Mouse (Mus musculus) CH12.LX (cell line): Measurements from ENCODE around the gene Gm5415. TPM values are rescaled to one million over a fixed set of nuclear protein-coding genes. Genes with fewer than 3 reads are reported as not detected.
"Not testable (repeated sequence)": the region's sequence is repeated elsewhere in the genome, so short reads cannot be mapped to it uniquely, and the experiment has no call there.

Experiments used
- DNase-seq: peaks from one replicate; pipeline ENCODE4 v3.0.0-alpha.2; 2013; ENCODE audit errors: extremely low read depth
- H3K27ac ChIP-seq: 2 replicates; pipeline ENCODE4 v1.5.1; 2012; ENCODE audit warnings: low read depth, mild to moderate bottlenecking, control low read depth, moderate library complexity; ENCODE audit not compliant: insufficient read depth
- H3K27me3 ChIP-seq: replicated peaks from 2 replicates; pipeline ENCODE3; 2012; ENCODE audit warnings: inconsistent platforms
- H3K36me3 ChIP-seq, 2 experiments: replicated peaks in 1 of 2; 2 replicates each; pipeline versions ENCODE3 to v1.6.1; 2012; ENCODE audit warnings: inconsistent platforms in 1 of 2, low read length in 1 of 2, mild to moderate bottlenecking in 1 of 2, mixed read lengths in 1 of 2, moderate library complexity in 1 of 2; ENCODE audit not compliant: control insufficient read depth in 1 of 2, insufficient read depth in 1 of 2
- H3K4me1 ChIP-seq, 2 experiments: 2 replicates each; pipeline ENCODE4 v1.6.1; 2012; ENCODE audit warnings: inconsistent platforms in 1 of 2, moderate library complexity in 1 of 2; ENCODE audit not compliant: insufficient read depth in 2 of 2, control insufficient read depth in 1 of 2
- H3K4me2 ChIP-seq: 2 replicates; pipeline ENCODE4 v1.6.1; 2012; ENCODE audit warnings: low read depth, mild to moderate bottlenecking, control low read depth; ENCODE audit not compliant: poor library complexity, insufficient read depth, severe bottlenecking
- H3K4me3 ChIP-seq, 3 experiments: fragments of 150-350 bp in 1 of 3; sonication (generic) in 1 of 3; replicated peaks in 1 of 3; 2 replicates each; pipeline versions ENCODE3 to v1.5.1; 2011 to 2012; ENCODE audit warnings: low read depth in 2 of 3, low read length in 2 of 3, mild to moderate bottlenecking in 2 of 3, moderate library complexity in 2 of 3, control low read depth in 1 of 3, improper control_type of control experiment in 1 of 3, inconsistent platforms in 1 of 3, mixed read lengths in 1 of 3; ENCODE audit not compliant: poor library complexity in 1 of 3
- H3K79me2 ChIP-seq: replicated peaks from 2 replicates; pipeline ENCODE4 v1.6.1; 2012; ENCODE audit warnings: mild to moderate bottlenecking, moderate library complexity; ENCODE audit not compliant: control insufficient read depth, poor library complexity, insufficient read depth, severe bottlenecking; ENCODE audit errors: extremely low read depth
- H3K9ac ChIP-seq: 2 replicates; pipeline ENCODE4 v1.6.1; 2012; ENCODE audit warnings: low read depth, mild to moderate bottlenecking, control low read depth, moderate library complexity; ENCODE audit not compliant: insufficient read depth
- H3K9me3 ChIP-seq: replicated peaks from 2 replicates; pipeline ENCODE3; 2012; ENCODE audit warnings: low read length, inconsistent platforms, mixed read lengths
- CTCF ChIP-seq, 2 experiments: IDR thresholded peaks in 1 of 2; conservative IDR thresholded peaks in 1 of 2; 2 replicates each; pipeline ENCODE4 v1.5.1; 2011 to 2012; ENCODE audit warnings: low read depth in 2 of 2, low read length in 2 of 2, improper control_type of control experiment in 1 of 2, inconsistent platforms in 1 of 2, mild to moderate bottlenecking in 1 of 2, moderate library complexity in 1 of 2
- GABPA ChIP-seq: IDR thresholded peaks from 2 replicates; pipeline ENCODE4 v1.6.1; 2012; ENCODE audit warnings: low read depth, low read length, improper control_type of control experiment, inconsistent platforms; ENCODE audit not compliant: insufficient replicate concordance
- HCFC1 ChIP-seq: IDR thresholded peaks from 2 replicates; pipeline ENCODE4 v1.6.1; 2012; ENCODE audit warnings: low read depth, mild to moderate bottlenecking, inconsistent platforms, low read length, improper control_type of control experiment
- JUN ChIP-seq: IDR thresholded peaks from 2 replicates; pipeline ENCODE4 v1.6.1; 2011; ENCODE audit warnings: low read depth, mild to moderate bottlenecking, low read length, improper control_type of control experiment, moderate library complexity; ENCODE audit not compliant: insufficient read depth
- MAZ ChIP-seq: IDR thresholded peaks from 2 replicates; pipeline ENCODE4 v1.6.1; 2012; ENCODE audit warnings: low read depth, mild to moderate bottlenecking, inconsistent platforms, low read length, improper control_type of control experiment, moderate library complexity
- MXI1 ChIP-seq: IDR thresholded peaks from 2 replicates; pipeline ENCODE4 v1.6.1; 2011; ENCODE audit warnings: mild to moderate bottlenecking, low read depth, low read length, improper control_type of control experiment
- MYC ChIP-seq: IDR thresholded peaks from 2 replicates; pipeline ENCODE4 v1.6.1; 2011; ENCODE audit warnings: low read depth, mild to moderate bottlenecking, improper control_type of control experiment, low read length
- NRF1 ChIP-seq: IDR thresholded peaks from 2 replicates; pipeline ENCODE4 v1.6.1; 2014; ENCODE audit warnings: low read depth, mild to moderate bottlenecking, inconsistent platforms, low read length, improper control_type of control experiment, moderate library complexity
- PAX5 ChIP-seq: IDR thresholded peaks from 2 replicates; pipeline ENCODE4 v1.6.1; 2012; ENCODE audit warnings: low read length, inconsistent platforms, mixed read lengths
- POLR2AphosphoS2 ChIP-seq: IDR thresholded peaks from 2 replicates; pipeline ENCODE4 v1.6.1; 2011; ENCODE audit warnings: low read depth, low read length, improper control_type of control experiment
- SMC3 ChIP-seq: IDR thresholded peaks from 2 replicates; pipeline ENCODE4 v1.6.1; 2011; ENCODE audit warnings: low read depth, low read length, improper control_type of control experiment
- TBP ChIP-seq: conservative IDR thresholded peaks from 2 replicates; pipeline ENCODE4 v1.6.1; 2011; ENCODE audit warnings: low read depth, low read length, improper control_type of control experiment
- UBTF ChIP-seq: IDR thresholded peaks from 2 replicates; pipeline ENCODE4 v1.6.1; 2012; ENCODE audit warnings: low read depth, mild to moderate bottlenecking, inconsistent platforms, low read length, improper control_type of control experiment, moderate library complexity
- USF1 ChIP-seq: IDR thresholded peaks from 2 replicates; pipeline ENCODE4 v1.6.1; 2014; ENCODE audit warnings: low read depth, mild to moderate bottlenecking, inconsistent platforms, low read length, improper control_type of control experiment
- ZKSCAN1 ChIP-seq: IDR thresholded peaks from 2 replicates; pipeline ENCODE4 v1.6.1; 2012; ENCODE audit warnings: low read depth, inconsistent platforms, low read length, improper control_type of control experiment, borderline replicate concordance
- dilution Hi-C: fragments of 300-500 bp; cut with MboI; formaldehyde crosslinking; loops from 2 replicates; pipeline ENCODE4 v1.14.3; 2020; ENCODE audit warnings: low sequenced_read_pairs; ENCODE audit not compliant: extremely low pct_unique_long_range_greater_than_20kb, extremely low pct_ligation_motif_present
- in situ Hi-C: fragments of 300-500 bp; cut with MboI; formaldehyde crosslinking; loops from 3 replicates; pipeline ENCODE4 v1.14.3; 2019; ENCODE audit warnings: low sequenced_read_pairs, low pct_ligation_motif_present, low pct_unique_long_range_greater_than_20kb, mixed read lengths
- polyA plus RNA-seq: library from polyadenylated mRNA; unstranded; fragments of >175 nt; gene quantifications from 2 replicates; pipeline ENCODE4 v1.2.1, GENCODE M21; 2012; ENCODE audit warnings: low read depth; ENCODE audit not compliant: insufficient read length
- total RNA-seq, 2 experiments: library from RNA; depleted of rRNA; stranded (reverse); fragments of 300-350 nt in 1 of 2; fragments of >200 nt in 1 of 2; gene quantifications; 2 replicates each; pipeline ENCODE4 v1.2.3; 2012 to 2014

Gene Gm5415
- total RNA-seq (2012; rRNA removed) (not detected in 2 replicates), total RNA-seq (2014; rRNA removed) (not detected in 2 replicates), polyA plus RNA-seq (not detected in 2 replicates)

DNA sequence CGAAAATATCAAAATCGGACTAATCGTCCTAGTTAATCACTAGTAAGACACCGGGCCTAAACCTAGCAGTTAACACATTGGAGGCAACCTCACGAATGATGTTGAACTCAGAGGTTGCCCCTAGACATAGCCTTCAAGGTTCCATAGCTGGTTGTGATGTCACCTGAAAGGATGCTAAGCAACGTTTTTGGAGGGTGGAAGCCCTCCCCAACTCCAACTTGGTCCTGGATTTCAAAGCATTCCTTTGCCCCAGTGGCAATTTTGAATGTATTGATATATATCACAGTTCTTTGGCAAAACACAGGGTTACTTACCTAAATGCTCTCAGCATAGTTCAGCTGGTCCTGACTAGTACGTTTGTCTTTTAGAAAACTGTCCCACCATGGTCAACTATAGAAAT, at the start of gene Gm5415:
Gm5415 (minus strand) TSS at position 101 of the 400 bp plus-strand sequence.
- H3K9ac ChIP-seq, DNase-seq, H3K4me1 ChIP-seq, H3K27me3 ChIP-seq, H3K36me3 ChIP-seq, H3K27ac ChIP-seq, H3K4me2 ChIP-seq, in situ Hi-C loops, H3K79me2 ChIP-seq, dilution Hi-C loops, H3K4me3 ChIP-seq: not testable (repeated sequence)
- peaks cover 16% of the 10 kb centered on the region for H3K9me3 ChIP-seq

GRCm38 (mm10) chr1:32568901-32569300, 21.8 kb upstream of the Gm5415 start:
- H3K4me3 ChIP-seq = no peak overlapping the region
- peaks cover 26% of the 10 kb centered on the region for H3K9me3 ChIP-seq
- TF ChIP-seq HCFC1 (no peak), CTCF (conservative IDR thresholded peaks at IDR 0.05 in 1 of 2, IDR thresholded peaks at IDR 0.05 in 1 of 2; ENCODE audit: low read depth in 2 of 2, low read length in 2 of 2) (no peak), UBTF (no peak), ZKSCAN1 (no peak), MYC (no peak), USF1 (no peak), NRF1 (no peak), SMC3 (no peak), PAX5 (no peak), JUN (no peak), MAZ (no peak), MXI1 (no peak)
- in situ Hi-C loops = no loop called here
- H3K4me2 ChIP-seq = no peak overlapping the region
- no peaks in the 10 kb centered on the region for H3K36me3 ChIP-seq
- no peaks in the 10 kb centered on the region for H3K4me1 ChIP-seq
- H3K27me3 ChIP-seq = no peaks in the 10 kb centered on the region
- dilution Hi-C loops = no loop called here
- no peak overlapping the region for H3K9ac ChIP-seq
- H3K27ac ChIP-seq = no peak overlapping the region
- H3K79me2 ChIP-seq = no peaks in the 10 kb centered on the region
- DNase-seq = no peak

DNA sequence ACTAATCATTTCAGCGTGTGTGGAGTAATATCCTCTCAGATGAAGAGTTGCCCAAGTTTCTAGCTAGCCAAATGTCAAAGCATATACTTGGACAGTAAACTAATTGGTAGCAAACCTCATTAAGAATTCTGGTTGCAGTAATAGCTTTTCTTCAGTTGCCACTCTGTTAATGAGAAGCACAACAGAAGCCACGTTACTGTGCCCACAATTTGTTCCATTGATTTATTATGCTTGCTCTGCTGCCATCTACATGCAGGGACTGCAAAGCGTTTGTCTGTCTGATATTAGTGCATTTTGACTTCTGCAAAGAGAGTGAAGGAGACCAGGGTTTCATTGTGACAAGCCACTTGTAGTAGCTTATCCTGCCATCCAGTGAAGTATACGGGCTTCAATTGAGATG, 6.8 kb upstream of the Gm5415 start:
- in situ Hi-C loops = no loop called here
- Histone ChIP-seq H3K9me3 (peaks cover 14% of the 10 kb centered on the region), H3K4me3 (no peak overlapping the region), H3K9ac (no peak overlapping the region), H3K36me3 (no peaks in the 10 kb centered on the region), H3K27ac (no peak overlapping the region), H3K4me2 (no peak overlapping the region), H3K27me3 (no peaks in the 10 kb centered on the region), H3K79me2 (no peaks in the 10 kb centered on the region), H3K4me1 (no peaks in the 10 kb centered on the region)
- dilution Hi-C loops = no loop called here
- TF ChIP-seq GABPA = no peak
- no peak for TF ChIP-seq MYC
- TF ChIP-seq MAZ = no peak
- TF ChIP-seq POLR2AphosphoS2 = no peak
- no peak for TF ChIP-seq TBP
- DNase-seq = no peak
